Mouse (Mus musculus) limb, embryonic 12.5 days (tissue): Measurements from ENCODE around the gene Cdh3. TPM values are rescaled to one million over a fixed set of nuclear protein-coding genes. Genes with fewer than 3 reads are reported as not detected.

Experiments used
- ATAC-seq: fragments of 200-750 bp; cut with Nextera tagmentation; 2 replicates; pipeline ENCODE4 v1.8.0; 2017; ENCODE audit warnings: low read depth, moderate TSS enrichment; ENCODE audit not compliant: insufficient number of reproducible peaks, insufficient read depth, low FRiP score, low TSS enrichment
- H3K27ac ChIP-seq: fragments of 300-500 bp; sonication (generic); 2 replicates; pipeline ENCODE4 v1.5.1; 2016; ENCODE audit warnings: mild to moderate bottlenecking, moderate library complexity
- H3K27me3 ChIP-seq: fragments of 300-500 bp; sonication (generic); 2 replicates; pipeline ENCODE4 v1.6.1; 2016; ENCODE audit warnings: mild to moderate bottlenecking, moderate library complexity
- H3K36me3 ChIP-seq: fragments of 300-500 bp; sonication (generic); 2 replicates; pipeline ENCODE4 v1.6.1; 2016; ENCODE audit warnings: mild to moderate bottlenecking, moderate library complexity
- H3K4me1 ChIP-seq: fragments of 300-500 bp; sonication (generic); replicated peaks from 2 replicates; pipeline ENCODE4 v1.6.1; 2016
- H3K4me2 ChIP-seq: fragments of 300-500 bp; sonication (generic); 2 replicates; pipeline ENCODE4 v1.6.1; 2016; ENCODE audit warnings: mild to moderate bottlenecking, moderate library complexity
- H3K4me3 ChIP-seq: fragments of 300-500 bp; sonication (generic); replicated peaks from 2 replicates; pipeline ENCODE4 v1.5.1; 2016; ENCODE audit warnings: mild to moderate bottlenecking
- H3K9ac ChIP-seq: fragments of 300-500 bp; sonication (generic); replicated peaks from 2 replicates; pipeline ENCODE4 v1.6.1; 2016; ENCODE audit warnings: mild to moderate bottlenecking, moderate library complexity
- H3K9me3 ChIP-seq: fragments of 300-500 bp; sonication (generic); 2 replicates; pipeline ENCODE4 v1.6.1; 2016; ENCODE audit warnings: mild to moderate bottlenecking, moderate library complexity
- WGBS: fragments of 180-500 bp; shearing (Covaris S2); methylation state at CpG from one replicate; pipeline ENCODE4 v1.1.7; 2016; 5-methylcytosine and 5-hydroxymethylcytosine counted together
- polyA plus RNA-seq: library from polyadenylated mRNA; unstranded; fragments of >200 nt; fragmentation: Nextera tagmentation; extraction: Ambion mirVana; gene quantifications from 2 replicates; pipeline ENCODE4 v1.2.1, GENCODE M21; 2016

The Cdh3 gene
- polyA plus RNA-seq, 1 experiment from 2014 or later: 65.0 TPM

DNA sequence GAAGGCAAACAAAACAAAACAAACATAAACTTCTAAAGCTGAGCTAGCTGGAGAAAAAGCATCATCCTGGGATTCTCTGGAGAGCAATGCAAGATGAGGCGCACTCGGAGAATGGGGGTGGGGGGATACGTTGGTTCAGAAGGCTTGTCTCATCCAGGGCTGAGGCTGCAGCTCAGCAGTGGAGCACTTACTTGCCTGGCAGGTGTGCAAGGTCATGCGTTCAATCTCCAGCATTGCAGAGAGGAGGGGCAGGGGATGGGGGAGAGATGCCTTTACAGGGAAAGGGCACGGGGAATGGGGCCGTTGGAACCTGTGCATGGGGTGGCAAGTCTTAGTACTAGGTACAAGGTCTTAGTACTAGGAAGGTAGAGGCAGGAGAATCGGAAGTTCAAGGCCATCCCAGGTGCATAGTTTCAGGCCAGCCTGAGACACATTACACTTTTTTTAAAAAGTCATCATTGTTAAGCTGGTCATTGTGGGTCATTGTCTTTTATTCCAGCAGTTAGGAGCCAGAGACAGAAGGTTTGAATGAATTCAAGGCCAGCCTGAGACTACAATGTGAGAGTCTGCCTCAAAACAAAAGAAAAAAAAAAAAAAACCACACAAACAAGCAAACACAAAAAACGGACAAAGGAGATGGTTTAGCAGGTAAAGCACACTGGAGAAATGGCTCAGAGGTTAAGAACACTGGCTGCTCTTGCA, 1.5 kb upstream of the Cdh3 start:
- Histone ChIP-seq H3K4me1 (peaks cover 59% of the 10 kb centered on the region), H3K9ac (no peak overlapping the region), H3K4me2 (no peak overlapping the region), H3K27me3 (peaks cover 18% of the 10 kb centered on the region), H3K9me3 (no peaks in the 10 kb centered on the region), H3K27ac (no peak overlapping the region), H3K4me3 (no peak overlapping the region), H3K36me3 (peaks cover under 1% of the 10 kb centered on the region; the same call in 1 of the 2 replicates)
- 57% methylated on average over 8 of the region's 8 CpGs for WGBS
- no peak for ATAC-seq

DNA sequence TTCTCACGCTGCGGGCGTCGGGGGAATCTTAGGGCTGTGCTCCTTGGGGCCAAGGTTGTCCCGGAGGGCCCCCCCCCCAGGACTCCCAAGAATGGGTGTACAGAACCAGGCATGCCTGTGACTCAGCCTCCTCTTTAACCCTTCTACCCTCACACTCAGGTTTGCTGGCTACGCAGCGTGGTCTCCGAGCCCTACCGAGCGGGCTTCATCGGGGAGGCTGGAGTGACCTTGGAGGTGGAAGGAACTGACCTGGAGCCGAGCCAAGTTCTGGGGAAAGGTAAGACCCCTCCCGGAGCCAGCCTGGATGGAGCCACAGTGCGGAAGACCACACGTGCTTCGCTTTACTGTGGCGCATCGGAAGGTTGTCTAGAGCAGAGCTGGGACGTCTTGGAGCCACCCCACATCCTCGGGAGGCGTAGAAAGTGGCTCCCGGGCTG, 392 bp downstream of the Cdh3 start:
- peak overlapping the region; percentile 63 for H3K4me3 ChIP-seq

DNA sequence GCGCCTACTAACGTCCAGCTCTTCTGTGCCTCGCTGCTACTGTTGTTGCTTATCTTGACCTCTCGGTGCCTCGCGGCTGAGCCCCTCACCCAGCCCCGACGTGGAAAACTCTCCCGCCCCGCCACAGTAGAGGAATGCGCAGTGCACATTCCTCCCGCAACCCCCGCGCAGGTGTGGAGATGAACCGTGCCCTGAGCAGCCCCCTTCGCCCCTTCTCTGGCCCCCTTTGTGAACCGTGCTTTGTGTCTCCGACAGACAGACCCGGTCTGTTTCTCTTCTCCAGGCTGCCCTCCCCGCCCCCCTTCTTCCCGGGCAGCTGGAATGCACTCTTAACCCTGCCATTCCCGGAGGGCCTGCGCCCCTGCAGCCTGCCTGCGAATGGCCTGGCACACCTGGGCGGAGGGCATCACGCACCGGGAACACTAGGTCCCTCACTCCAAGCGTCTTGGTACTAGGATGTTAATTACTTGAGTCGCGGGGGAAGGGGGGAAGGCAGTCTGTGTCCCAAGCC, 895 bp downstream of the Cdh3 start:
- Histone ChIP-seq H3K9ac (peak overlapping the region; percentile 71), H3K9me3 (no peaks in the 10 kb centered on the region), H3K27ac (peak overlapping the region; percentile 93), H3K4me3 (peak overlapping the region; percentile 63), H3K4me1 (peaks cover 74% of the 10 kb centered on the region), H3K4me2 (peak overlapping the region; percentile 77), H3K36me3 (peaks cover 10% of the 10 kb centered on the region), H3K27me3 (peaks cover 15% of the 10 kb centered on the region)
- ATAC-seq: no peak; the same call in 1 of the 2 replicates
- WGBS: under 1% methylated on average over 30 of the region's 30 CpGs

More for the DNA sequence above, 392 bp downstream of the Cdh3 start:
- peak overlapping the region; percentile 93 for H3K27ac ChIP-seq
- H3K27me3 ChIP-seq: peaks cover 18% of the 10 kb centered on the region
- peak overlapping the region; percentile 77 for H3K4me2 ChIP-seq
- H3K36me3 ChIP-seq: peaks cover 10% of the 10 kb centered on the region
- under 1% methylated on average over 22 of the region's 22 CpGs for WGBS
- ATAC-seq: 0 out of 2 replicates have a peak, but pooled peaks have one; percentile 4
- H3K4me1 ChIP-seq: peaks cover 69% of the 10 kb centered on the region
- peak overlapping the region; percentile 71 for H3K9ac ChIP-seq
- no peaks in the 10 kb centered on the region for H3K9me3 ChIP-seq

DNA sequence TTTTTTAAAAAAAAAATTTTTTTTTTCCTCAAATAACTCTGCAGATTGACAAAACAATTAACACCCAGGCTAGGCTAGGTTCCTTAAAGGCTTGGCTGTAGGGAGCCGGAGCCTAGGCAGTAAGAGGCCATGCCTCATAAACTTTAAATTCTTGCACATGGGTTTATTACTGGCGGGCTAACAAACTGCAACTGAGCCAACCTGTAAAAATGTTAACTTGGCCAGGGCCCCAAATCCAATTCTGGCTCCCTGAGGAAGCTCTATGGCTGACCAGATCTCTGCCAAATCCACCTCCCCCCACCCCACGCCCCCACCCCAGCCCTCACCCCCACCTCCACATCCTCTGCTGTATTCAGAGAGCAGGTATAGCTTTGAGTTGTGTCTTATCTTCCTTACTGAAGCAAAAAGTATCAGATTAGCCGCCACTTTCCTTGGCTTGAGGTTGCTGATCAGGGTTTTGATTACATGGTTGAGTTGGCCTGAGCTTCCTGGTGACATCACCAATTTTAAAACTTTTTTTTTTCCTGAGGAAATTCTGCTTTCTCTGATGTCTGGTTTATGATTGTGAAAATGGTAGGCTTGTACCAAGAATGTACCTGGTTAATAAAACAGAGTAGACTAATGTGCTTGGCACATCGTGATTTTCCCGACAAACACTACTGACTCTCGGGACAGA, 1.9 kb downstream of the Cdh3 start:
- WGBS: 17% methylated on average over 7 of the region's 7 CpGs
- Histone ChIP-seq H3K27me3 (peaks cover 8% of the 10 kb centered on the region; the same call in 1 of the 2 replicates), H3K9ac (peak overlapping the region; percentile 71; the same call in 1 of the 2 replicates), H3K9me3 (no peaks in the 10 kb centered on the region), H3K4me2 (peak overlapping the region; percentile 77), H3K4me3 (peak overlapping the region; percentile 63), H3K27ac (peak overlapping the region; percentile 93), H3K36me3 (peaks cover 12% of the 10 kb centered on the region), H3K4me1 (peaks cover 76% of the 10 kb centered on the region)
- peak; percentile 37; the same call in 1 of the 2 replicates for ATAC-seq

DNA sequence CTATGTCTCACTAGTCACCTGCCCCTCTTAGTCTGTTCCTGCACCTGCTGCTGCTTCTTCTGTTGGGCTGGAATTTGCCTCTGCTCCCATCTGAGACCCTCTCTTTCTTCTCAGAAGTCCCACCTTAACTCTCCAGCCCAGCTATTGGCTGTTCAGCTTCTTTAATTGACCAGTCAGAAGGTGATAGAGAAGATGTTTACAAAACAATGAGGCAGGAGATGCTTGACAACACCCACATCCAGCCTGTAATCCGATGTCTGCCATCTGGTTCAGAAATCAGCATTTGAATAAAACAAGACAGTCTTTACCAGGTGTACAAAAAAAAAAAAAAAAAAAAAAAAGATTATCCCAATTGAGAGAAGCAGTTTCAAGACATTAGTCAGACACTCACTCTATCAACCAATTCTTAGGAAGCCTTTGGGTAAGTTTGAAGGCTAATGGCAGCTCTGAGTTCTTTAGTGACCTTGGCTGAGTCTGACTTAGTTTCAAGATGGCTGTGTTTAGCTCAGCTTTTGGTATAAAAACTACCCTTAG, 5.3 kb downstream of the Cdh3 start:
- H3K4me3 ChIP-seq: no peak overlapping the region
- no peak for ATAC-seq
- no peaks in the 10 kb centered on the region for H3K9me3 ChIP-seq
- peaks cover 31% of the 10 kb centered on the region for H3K36me3 ChIP-seq
- H3K4me1 ChIP-seq: peaks cover 86% of the 10 kb centered on the region
- 8% methylated on average over 1 of the region's 1 CpGs for WGBS
- H3K4me2 ChIP-seq: no peak overlapping the region
- no peak overlapping the region for H3K9ac ChIP-seq
- H3K27me3 ChIP-seq: peaks cover 4% of the 10 kb centered on the region
- no peak overlapping the region for H3K27ac ChIP-seq

DNA sequence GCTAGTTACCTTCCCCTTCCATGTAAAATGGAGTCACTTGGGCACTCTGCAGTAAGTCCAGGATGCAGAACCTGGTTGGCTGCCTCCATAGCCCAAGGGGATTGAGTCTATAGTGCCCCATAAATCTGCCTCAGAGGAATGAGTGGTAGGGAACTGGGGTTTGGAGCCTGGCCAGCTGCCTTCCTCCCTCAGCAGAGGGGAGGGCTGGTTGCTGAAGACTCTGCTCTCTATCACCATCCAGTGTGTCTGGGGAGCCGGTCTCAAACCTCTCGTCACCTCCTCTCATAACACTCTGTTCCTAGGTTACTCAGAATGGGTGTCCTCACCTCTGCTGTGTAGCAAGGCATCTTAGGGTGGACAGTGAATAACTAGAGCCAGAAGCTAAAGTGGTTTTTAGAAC, 5.9 kb downstream of the Cdh3 start:
- H3K4me2 ChIP-seq: no peak overlapping the region
- peaks cover 31% of the 10 kb centered on the region for H3K36me3 ChIP-seq
- H3K4me1 ChIP-seq: peaks cover 89% of the 10 kb centered on the region
- H3K9ac ChIP-seq: no peak overlapping the region
- H3K9me3 ChIP-seq: no peaks in the 10 kb centered on the region
- no peak overlapping the region for H3K4me3 ChIP-seq
- no peak for ATAC-seq
- 13% methylated on average over 2 of the region's 2 CpGs for WGBS
- H3K27ac ChIP-seq: no peak overlapping the region
- peaks cover 4% of the 10 kb centered on the region for H3K27me3 ChIP-seq

DNA sequence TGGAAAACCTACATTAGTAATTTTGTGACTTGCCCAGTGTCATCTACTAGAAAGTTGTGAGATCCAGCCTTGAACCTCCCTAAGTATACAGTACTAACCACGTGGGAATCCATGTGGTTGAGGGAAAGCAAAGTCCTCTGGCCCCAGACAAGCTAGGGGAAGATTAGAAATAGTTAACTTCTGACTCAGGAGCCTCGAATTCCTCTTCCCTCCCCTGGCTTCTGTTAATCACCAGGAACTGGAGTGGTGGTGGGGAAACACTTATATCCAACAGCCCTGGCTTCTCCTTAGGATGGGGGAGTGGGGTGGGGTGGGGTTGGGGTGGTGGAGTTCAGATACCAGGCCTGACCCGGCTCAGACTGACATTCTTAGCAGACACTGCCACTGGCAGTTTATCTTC, 8.1 kb downstream of the Cdh3 start:
- H3K4me2 ChIP-seq: no peak overlapping the region
- no peaks in the 10 kb centered on the region for H3K9me3 ChIP-seq
- no peak overlapping the region for H3K4me3 ChIP-seq
- ATAC-seq: no peak; the same call in 1 of the 2 replicates
- 6% methylated on average over 3 of the region's 3 CpGs for WGBS
- peaks cover 81% of the 10 kb centered on the region for H3K4me1 ChIP-seq
- H3K9ac ChIP-seq: no peak overlapping the region
- no peak overlapping the region for H3K27ac ChIP-seq
- peaks cover 39% of the 10 kb centered on the region for H3K36me3 ChIP-seq
- peaks cover 4% of the 10 kb centered on the region for H3K27me3 ChIP-seq

DNA sequence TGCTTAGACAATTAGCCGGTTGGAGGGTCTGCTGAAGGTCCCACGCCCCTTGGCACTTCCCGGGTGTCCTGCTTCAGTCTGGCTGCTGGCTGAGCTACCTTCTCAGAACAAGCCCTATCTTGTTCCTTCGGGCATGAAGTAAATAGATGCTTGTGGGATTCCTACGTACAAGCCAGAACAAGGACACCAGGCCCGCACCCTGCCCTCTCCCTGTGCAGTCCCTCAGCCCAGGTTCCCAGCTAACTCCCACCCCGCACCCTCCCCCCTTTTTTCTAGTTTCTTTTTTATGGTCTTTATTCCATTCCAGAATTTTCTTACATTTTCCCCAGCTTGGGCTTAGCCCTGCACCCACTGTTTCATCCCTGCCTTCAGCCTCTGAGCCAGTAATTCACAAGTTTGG, 9.9 kb downstream of the Cdh3 start:
- H3K4me3 ChIP-seq: no peak overlapping the region
- 76% methylated on average over 7 of the region's 7 CpGs for WGBS
- H3K4me1 ChIP-seq: peaks cover 72% of the 10 kb centered on the region
- H3K27ac ChIP-seq: no peak overlapping the region
- peaks cover 4% of the 10 kb centered on the region; the same call in 1 of the 2 replicates for H3K27me3 ChIP-seq
- no peak overlapping the region for H3K9ac ChIP-seq
- H3K4me2 ChIP-seq: no peak overlapping the region; the same call in 1 of the 2 replicates
- no peaks in the 10 kb centered on the region for H3K9me3 ChIP-seq
- H3K36me3 ChIP-seq: peaks cover 43% of the 10 kb centered on the region
- ATAC-seq: no peak

DNA sequence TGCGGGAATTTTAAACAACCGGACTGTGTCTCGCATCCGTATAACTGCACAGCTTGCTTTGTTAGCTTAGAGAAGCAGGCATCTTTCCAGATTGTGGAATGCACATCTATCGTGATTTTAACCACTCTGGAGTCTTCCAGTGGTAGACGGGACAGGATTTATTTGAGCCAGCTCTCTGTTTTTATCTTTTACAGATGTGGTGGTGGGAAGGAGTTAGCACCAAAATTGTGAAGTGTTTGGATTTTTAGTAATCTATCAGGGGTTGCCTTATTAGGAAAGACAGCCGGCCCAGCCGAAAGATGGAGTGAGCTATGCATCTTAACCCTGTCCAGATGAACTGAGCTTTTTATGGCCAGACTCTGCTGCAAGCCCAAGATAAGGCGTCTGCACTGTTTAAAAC, 11.2 kb downstream of the Cdh3 start:
- H3K27me3 ChIP-seq: peaks cover 4% of the 10 kb centered on the region; the same call in 1 of the 2 replicates
- H3K4me2 ChIP-seq: no peak overlapping the region
- no peaks in the 10 kb centered on the region for H3K9me3 ChIP-seq
- H3K4me3 ChIP-seq: no peak overlapping the region
- H3K4me1 ChIP-seq: peaks cover 66% of the 10 kb centered on the region
- ATAC-seq: no peak
- no peak overlapping the region for H3K9ac ChIP-seq
- 22% methylated on average over 9 of the region's 9 CpGs for WGBS
- H3K36me3 ChIP-seq: peaks cover 43% of the 10 kb centered on the region
- H3K27ac ChIP-seq: peak overlapping the region; percentile 36; the same call in 1 of the 2 replicates

DNA sequence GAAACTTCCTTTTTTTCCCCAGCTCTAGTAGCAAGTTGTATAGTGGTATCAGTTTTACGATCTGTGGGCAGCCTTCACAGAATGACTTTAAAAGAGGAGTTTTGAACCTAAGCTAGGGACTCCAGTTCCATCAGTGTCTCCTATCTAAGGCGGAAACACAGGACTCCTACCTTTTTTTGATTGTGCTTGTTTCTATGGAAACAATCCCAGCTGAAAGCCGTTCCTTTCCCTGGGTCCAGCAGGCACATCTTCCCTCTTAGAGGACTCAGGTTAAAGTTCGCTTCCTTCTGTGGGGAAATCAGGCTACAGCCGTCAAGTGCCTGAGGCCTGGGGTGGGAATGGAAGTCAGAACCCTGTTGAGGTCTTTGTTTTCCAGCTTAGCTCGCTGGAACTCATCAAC, 16.0 kb downstream of the Cdh3 start:
- no peak overlapping the region for H3K9ac ChIP-seq
- H3K36me3 ChIP-seq: peaks cover 43% of the 10 kb centered on the region
- H3K4me1 ChIP-seq: peaks cover 23% of the 10 kb centered on the region
- ATAC-seq: no peak
- H3K9me3 ChIP-seq: 0 out of 2 replicates have a peak, but pooled peaks cover 10% of the 10 kb centered on the region
- H3K27ac ChIP-seq: 0 out of 2 replicates have a peak overlapping the region, but pooled peaks have one; percentile 29
- no peaks in the 10 kb centered on the region for H3K27me3 ChIP-seq
- 44% methylated on average over 6 of the region's 6 CpGs for WGBS
- H3K4me3 ChIP-seq: no peak overlapping the region
- no peak overlapping the region for H3K4me2 ChIP-seq
